Mouse (Mus musculus): ENCODE data around the gene Wdr62. TPM values are rescaled to one million over a fixed set of nuclear protein-coding genes. Genes with fewer than 3 reads are reported as not detected.

Gene Wdr62
- total RNA-seq (2021): 1 to 10 TPM; 1.8 to 3.8 TPM
- long read RNA-seq, experiment 1: 0 reads
- long read RNA-seq, experiment 2, partial matches to known transcripts: 1 of 3 reads
- long read RNA-seq, experiment 2, other reads (novel, unspliced or antisense): 2 of 3 reads

DNA sequence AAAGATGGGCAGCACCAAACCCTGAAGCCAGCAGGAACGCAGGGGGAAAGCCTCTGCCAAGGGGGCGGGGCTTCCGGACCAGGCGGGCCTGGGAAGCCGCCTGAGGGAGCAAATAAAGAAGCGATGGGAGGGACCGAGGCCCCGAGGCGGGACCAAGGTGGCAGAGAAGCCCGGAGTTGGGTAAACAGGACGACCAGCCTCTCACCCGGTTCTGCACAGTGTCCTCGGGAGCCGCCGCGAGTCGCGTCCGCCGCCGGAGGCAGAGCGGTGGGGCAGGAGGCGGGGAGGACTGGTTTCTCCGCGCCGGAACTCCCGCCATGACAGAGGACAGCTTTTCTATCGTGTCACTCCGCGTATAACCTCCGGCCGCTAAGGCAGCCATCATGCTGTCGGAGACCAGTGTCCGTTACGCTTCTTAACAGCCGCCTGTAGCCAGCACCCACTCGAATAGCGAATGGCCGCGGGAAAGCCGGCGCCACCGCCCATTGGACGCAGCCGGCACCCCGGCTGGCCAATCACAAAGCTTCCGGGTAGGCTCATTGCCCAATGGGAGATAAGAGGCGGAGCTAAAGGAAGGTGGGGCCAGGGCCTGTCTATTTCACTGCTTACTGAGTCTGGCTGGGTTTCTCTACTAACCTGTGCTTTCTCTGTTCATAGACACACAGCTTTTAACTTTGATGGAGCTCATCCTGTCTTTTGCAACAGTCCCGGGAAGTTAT lies at the start of gene Wdr62, which contains the start of gene Thap8:
Gene Wdr62 (minus strand): TSS at position 469 of the 719 bp plus-strand sequence.
Gene Thap8 (plus strand): TSS at position 144 of the 719 bp plus-strand sequence.
- DNase-seq: peak; percentile 91

DNA sequence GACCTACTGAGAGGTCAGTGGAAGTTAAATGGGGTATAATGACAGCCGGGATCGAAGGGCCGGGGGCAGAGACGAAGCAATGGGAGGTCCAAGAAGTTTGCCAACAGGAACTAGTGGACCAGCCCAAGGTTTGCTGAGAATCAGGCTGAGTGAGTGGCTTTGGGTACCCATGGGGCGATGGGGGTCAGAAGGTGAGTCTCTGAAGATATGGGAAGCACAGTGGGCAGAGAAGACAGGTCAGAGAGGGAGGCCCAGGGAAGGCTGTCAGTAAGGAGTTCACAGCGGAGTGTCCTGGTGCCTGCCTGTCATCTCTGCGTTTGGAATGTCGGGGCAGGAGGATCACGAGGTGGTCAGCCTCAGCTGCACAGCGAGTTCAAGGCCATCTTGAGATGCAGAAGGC lies 48.2 kb upstream of the Wdr62 start:
- no peak for DNase-seq

DNA sequence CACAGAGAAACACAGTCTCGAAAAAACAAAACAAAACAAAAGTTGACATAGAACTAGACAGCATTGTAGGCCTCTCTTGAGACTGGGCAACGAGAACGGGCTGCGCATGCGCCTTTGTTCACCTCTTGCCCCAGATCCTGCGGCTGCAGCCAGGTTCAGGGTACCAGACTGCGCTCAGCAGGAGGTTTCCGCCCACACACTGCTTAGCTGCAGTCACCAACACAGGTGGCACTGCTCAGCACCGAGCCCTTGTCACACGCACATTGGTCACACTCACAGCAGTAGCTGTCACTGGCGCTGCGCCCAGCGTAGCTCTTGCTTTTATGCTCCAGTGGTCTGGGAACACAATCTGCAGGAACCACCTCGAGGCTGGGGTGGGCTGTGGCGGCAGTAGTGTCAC lies 46.9 kb upstream of the Wdr62 start:
- DNase-seq: no peak

DNA sequence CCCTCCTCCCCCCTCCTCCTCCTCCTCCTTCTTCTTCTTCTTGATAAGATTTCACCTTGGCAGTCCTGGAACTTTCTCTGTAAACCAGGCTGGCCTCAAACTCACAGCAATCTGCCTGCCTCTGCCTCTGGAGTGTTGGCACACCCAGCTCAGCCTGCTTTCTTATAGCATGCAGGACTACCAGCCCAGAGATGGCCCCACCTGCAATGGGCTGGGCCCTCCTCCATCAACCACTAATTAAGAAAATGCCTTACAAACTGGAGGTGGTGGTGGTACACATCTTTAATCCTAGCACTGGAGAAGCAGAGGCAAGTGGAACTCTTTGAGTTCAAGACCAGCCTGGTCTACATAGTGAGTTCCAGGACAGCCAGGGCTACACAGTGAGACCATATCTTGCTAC lies 46.2 kb upstream of the Wdr62 start:
- DNase-seq: no peak

DNA sequence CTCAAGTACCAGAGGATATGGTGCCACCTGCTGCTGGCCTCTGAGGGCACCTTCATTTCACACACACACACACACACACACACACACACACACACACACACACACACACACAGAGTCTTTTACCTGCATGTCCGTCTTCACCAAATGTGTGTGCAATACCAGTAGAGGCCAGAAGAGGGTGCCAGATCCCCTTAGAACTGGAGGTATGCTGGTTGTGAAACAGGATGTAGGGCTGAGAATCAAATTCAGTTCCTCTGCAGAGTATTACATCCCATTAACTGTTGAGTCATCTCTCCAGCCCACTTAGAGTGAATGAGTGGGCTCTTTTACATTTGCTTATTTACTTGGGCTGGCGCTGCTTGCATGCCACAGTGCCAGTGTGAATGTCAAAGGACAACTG lies 45.1 kb upstream of the Wdr62 start:
- no peak for DNase-seq

DNA sequence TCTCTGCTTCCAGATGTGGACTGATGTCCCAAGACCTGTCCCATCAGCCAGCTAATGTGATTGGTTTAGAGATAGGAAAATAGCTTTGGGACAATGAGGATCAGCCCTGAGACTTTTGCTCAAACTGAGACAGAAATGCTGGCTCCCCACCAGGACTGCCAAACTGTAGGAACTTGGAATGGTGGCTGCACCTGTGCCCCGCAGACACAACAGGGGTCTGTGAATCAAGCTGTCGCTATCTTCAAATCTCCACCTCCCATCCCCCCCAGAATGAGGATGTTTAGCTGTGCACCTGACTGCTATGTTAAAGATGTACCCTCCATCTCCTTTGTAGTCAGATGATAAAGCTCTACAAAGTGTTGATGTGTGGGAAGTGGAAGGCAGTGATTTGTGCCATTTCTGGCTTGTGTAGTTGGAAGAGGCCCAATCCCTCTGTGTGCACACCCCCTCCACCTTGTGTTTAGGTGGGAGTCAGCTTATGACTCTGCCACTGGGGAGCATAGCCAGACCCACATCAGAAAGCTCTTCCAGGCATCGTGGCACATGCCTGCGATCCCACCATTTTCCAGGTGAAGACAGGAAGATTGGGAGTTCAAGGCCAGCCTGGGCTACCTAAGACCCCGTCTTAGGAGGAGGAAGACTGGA lies 44.2 kb upstream of the Wdr62 start:
- DNase-seq: no peak

DNA sequence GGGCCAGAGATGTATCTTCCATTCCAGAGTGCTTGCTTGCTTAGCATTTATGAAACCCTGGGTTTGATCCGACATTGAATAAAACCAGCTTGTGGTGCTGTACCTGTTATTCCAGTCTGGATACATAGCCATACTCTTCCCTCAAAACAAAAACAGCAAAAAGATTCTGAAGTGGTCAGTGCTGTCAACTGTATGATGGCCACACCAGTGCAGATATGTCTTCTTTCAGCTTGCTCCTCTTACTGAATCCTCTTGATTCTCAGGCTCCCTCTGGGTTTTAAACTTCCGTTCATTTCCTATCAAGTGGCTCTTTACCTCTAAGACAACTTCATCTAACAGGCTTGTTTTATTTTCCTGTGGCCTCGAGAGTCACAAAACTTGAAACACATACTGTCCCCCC lies 43.6 kb upstream of the Wdr62 start, which contains the start of gene Sdhaf1:
Gene Sdhaf1 (minus strand): TSS at position 101 of the 400 bp plus-strand sequence.
- no peak for DNase-seq

DNA sequence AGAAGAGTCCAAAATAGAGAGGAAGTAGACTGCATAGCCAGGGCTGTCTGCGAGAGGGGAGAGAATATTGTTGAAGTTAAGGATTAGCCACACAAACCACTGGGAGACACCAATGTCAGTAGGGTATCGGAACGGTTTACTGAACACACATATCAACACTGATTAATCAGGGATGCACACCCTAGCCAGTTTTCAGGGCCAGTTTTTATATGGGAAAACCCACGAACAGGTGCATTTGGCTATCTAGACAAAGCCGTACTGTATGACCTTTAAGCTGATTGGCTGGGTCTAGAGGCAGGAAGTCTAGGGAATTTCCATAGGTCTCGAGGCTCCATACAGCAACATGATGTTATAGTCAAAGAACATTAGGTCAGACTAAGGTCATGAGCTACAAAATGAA lies 42.6 kb upstream of the Wdr62 start:
- no peak for DNase-seq

DNA sequence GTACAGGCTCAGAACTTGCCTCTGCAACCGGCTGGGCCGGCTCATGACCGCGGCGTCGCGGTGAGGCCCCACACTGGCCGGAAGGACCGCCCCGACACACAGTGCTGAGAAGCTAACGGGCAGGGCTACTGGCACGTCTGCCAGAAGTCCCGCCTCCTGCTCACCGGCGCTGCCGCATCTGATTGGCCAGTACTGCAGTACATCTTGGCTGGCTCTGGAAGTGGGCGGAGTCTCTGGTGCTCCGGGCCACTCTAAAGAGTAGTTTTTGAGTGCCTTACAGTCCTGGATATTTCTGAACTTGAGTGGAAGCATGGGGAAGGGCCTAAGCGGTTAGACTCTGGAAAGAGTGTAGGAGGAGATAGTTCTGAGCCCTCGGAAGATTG lies 42.1 kb upstream of the Wdr62 start:
- DNase-seq: peak; percentile 98

DNA sequence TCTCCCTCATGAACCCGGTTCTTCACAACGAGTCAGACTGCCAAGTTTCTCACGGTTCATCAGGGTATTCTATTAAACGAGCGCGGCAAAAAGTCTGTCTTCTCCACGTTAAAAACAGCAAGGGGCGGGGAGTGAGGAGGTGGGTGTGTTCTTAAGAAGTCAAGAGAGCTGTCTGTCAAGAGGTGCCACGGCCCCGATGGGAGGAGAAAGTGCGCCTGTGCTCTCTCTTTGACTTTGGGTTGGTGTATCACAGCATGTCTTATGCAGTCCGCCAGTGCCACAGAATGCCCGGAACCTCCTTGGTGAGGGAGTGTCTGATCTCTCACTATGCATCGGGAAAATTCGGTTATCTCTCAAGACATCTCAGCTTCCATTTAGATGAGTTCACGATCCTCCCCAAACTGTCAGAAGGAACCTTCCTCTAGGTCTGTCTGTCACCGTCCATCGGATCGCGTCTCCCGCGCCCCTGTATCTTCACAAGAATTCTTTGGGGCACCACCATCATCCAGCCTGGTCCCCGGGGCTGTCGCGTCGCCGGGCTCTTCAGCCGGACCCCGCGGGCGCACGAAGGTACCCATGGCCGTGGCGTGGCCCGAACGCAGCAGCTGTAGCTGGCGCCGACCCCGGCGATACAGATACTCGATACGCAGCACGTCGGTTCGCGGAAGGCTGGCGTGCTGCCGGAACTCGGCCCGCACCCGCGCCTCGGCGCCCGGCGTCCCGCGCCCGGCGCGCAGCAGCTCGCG lies 41.5 kb upstream of the Wdr62 start, which contains the start of gene E130208F15Rik:
Gene E130208F15Rik (plus strand): TSS at position 202 of the 746 bp plus-strand sequence.
- peak; percentile 57 for DNase-seq

DNA sequence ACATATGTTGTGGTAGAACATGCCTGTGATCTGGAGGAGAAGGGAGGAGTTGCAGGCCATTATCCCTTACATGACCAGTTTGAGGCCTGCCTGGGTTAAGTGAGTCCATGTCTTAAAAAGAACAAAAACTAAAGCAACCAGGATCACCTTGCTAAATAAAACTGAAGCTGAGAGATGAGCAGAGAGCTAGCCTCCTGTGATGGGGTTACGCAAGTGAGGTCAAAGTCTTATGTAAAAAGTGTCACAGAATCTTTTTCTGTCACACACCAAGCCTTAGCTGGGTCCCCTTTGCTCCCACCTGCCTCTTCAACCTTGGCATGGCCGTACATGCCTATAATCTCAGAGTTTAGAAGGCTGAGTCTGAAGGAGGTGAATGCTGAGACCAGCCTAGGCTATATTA lies 40.7 kb upstream of the Wdr62 start:
- DNase-seq: no peak

DNA sequence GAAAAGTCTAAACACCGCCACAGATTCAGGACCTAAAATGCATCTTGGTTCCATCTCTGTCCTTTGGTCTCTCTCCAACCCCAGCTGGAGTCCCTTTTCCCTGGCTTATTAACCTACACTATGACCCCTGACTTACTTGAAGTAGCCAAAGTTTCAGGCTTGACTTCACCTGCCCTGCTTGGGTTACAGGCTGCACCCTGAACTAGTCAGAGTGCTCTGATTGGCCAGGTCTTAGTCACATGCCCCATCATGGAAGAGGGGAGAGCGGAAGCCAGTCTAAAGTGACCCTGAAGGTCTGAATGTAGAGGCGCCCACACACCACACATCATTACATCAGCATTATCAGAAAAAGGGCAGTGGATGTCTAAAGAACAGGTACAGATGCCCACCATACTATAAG lies 37.9 kb upstream of the Wdr62 start:
- DNase-seq: no peak

DNA sequence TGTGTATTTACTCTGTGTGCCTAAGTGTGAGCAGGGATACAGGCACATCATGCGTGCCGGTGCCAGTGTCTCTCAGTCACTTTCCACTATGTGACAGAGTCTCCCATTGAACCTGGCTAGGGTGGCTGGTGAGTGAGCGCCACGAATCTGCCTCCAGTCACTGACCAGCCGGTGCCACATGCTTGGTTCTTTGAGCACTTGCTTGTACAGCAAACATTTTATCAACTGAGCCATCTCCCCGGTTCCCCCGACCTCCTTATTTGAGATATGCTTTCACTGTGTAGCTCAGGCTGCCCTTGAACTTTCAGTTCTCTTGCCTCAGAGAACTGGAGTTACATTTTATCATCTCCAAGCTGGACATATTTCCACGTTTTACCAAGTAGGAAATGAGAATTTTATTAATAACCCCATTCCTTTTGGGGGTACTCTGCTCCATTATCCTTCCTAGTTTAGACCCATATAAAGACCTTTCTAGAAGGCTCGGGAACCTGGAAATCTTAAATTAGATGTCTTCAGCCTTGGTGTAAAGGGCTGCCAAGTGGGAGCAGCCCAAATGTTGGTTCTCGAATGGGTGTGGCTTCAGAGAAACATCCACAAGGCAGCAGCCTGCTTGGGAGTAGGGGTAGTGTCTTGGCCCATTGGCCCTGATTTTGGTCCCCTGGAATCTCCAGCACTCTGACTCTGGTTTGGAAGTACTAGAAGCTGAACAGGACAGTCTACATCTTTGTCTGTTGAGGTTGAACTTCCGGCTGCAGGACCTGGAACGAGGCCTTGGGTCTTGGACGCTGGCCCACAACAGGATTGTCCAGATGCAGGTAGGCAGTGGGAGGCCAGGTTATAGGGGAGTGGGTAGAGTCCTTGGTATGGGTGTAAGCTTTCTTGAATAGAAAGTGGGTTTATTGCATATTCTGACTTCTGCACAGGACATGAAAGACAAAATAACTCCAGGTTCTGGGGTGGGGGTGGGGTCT lies 35.6 kb upstream of the Wdr62 start:
- DNase-seq: no peak

DNA sequence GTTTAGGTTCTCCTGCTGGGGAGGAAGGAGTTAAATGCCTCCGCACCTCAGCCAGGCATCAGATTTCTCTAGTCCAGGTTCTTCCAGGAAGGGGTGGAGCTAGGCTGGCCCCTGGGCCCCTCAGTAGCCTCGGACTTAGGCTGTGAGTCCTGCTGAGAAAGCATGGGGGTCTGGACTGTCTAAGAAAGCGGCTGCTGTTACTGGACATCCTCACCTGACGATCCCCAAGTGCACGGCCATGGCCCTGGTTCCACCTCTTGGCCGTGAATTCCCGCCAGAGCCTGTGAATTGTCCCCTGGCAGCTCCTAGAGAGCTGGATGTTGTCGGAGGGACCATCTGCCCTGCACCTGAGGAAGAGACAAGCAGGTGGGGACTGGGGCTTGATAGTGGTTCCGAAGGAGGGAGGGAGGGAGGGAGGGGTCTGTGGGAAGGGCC lies 34.5 kb upstream of the Wdr62 start, which contains the start of gene Syne4:
Gene Syne4 (plus strand): TSS at position 87 of the 435 bp plus-strand sequence.
- no peak for DNase-seq

DNA sequence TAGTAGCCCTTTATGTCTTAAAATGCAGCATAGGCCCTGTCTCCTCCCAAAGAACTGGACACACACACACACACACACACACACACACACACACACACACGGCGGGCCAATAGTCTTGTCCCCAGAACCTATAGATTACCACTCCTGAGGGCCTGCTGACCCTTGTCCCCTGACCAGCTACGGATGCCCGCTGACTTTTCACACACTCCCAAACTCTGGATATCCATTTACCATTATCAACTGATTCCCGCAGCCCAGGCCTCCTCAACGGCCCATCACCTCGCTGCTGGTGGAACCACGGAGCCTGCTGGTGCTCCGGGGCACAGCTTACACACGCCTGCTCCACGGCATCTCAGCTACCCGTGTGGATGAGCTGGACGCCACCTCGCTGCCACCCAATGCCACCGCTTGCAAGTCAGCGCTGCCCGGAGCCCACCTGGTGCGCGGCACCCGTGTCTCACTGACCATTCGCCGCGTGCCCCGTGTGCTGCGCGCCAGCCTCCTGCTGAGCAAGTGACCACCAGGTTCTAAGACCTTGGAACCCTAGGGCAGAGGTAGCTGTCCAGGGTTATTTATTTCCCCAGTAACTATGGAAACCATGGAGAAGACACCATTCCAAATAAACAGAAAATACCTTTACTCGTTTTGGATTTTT lies 33.6 kb upstream of the Wdr62 start:
- no peak for DNase-seq

DNA sequence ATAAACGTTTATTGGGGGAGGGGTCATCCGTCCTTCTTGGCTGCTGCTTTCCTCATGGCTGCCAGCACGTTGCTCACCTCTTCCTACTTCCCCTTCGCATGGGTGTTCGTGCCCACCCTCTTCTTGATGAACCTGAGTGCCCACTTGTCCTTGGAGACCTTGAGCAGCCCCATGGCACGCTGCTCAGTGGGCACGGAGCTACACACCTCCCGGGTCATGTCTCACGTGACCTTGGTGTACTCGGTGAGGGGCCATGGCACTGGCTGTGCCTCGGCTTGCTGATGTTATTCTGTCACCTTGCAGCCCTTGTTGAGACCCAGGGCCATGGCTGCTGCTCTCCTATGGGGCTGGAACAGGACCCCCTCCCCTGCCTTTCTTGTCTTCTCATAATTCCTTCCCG lies 29.9 kb upstream of the Wdr62 start:
- no peak for DNase-seq

DNA sequence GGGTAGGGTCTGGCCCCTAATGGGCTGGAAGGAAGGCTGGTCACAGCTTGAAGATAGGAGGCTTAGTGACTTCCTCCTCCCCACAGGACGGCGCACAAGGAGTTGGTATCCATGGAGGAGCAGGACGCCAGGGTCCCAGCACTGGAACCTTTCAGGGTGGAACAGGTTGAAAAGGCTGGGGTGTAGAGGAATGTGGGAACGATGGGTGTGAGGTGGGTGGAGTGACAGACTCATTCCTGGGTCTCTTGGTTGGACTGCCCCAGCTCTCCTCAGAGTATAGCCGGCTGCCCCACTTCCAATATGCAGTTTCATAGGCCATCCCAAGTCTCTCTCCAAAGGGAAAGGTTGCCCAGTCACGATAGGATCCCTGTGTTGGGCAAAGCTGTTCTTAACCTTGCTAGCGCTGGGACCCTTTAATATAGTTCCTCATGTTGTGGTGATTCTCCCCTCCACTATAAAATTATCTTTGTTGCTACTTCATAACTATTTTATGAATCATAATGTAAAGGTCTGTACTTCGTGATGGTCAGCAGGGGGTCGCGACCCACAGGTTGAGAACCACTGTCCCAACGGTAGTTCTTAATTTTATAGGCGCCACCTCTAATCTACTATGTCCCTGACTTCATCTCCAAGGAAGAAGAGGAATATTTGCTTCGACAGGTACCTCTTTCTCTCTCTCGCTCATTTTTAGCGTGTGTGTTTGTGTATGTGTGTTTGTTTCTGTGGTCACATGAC lies 29.3 kb upstream of the Wdr62 start:
- DNase-seq: no peak

DNA sequence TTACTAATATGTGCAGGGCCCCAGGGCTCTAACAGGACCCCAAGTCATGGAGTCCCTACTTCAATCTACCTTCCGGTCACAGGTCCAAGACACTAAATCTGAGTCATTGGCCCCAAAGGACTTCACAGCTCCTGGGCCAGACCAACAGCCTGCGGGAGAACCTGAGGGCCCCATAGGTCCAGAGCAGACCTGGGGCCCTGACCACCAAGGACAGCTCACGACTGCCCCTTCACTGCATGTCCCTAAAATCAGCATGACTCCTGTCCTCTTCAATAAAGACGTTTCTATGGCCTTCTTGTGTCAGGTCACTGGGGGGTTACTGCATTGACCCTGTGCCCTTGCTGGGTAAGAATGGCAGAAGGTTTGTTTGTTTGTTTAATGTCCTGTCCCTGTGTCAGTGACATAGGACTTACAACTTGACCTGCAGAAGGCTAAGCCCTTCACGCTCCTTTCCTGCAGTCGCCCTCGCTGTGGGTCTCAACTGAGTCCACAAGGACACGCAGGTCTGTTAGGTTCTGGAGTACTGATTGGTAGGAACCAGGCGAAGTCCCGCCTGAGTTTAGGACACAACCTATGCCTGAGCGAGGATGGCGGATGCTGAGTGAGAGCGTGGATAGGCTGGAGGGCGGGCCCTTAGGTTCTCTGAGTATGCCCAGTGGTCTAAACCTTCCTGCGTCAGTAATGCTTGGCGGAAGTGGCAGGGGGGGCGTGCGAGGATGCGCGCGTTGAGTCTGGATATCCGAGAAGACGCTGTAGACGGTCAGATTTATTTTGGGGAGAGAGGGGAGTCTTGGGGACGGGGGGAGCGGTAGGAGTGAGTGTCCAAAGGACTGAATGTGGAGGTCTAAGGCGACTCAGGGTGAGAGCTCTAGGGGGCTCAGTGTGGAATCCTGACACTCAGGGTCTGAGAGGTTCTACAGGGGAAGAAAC lies 28.1 kb upstream of the Wdr62 start, which contains the start of gene Alkbh6:
Gene Alkbh6 (plus strand): TSS at position 642 of the 930 bp plus-strand sequence.
- DNase-seq: peak; percentile 95
